Mouse (Mus musculus): ENCODE measurements around the gene Tnxb. TPM values are rescaled to one million over a fixed set of nuclear protein-coding genes. Genes with fewer than 3 reads are reported as not detected.

The Tnxb gene
- polyA plus RNA-seq, 1 experiment from 2014 or later = 0.14 TPM

DNA sequence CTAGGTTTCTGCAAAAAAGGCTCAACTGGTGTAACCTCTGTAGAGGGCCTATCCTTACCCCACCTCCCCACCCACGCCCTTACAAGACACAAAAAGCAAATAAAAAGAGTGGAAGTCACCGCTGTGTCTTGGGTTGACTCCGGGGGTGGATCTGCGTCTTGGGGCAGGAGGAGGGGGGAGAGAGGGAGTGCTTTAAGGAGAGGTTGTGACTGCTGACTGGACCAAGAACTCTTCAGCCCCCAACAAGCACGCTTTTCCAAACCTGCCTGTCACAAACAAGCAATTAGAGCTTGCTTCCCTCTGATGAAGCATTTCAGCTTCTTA is 41.7 kb upstream of the Tnxb start:
- 13% methylated on average over 5 of the region's 5 CpGs for whole genome bisulfite sequencing
- 0 out of 2 replicates have a peak, but pooled peaks cover 2% of the 10 kb centered on the region for H3K27me3 ChIP-seq (ENCODE audit: control insufficient read depth, insufficient read depth, low read depth, low read length)
- H3K4me2 ChIP-seq (ENCODE audit: low read length) = peak overlapping the region; percentile 92
- no peaks in the 10 kb centered on the region for H3K9me3 ChIP-seq (replicated peaks; ENCODE audit: control insufficient read depth, low read length, poor library complexity, severe bottlenecking)
- ATAC-seq = no peak
- H3K9ac ChIP-seq (ENCODE audit: low read depth, low read length) = peak overlapping the region; percentile 78
- no peaks in the 10 kb centered on the region for H3K36me3 ChIP-seq (ENCODE audit: control insufficient read depth, insufficient read depth, low read length)
- H3K4me1 ChIP-seq (ENCODE audit: control insufficient read depth, insufficient read depth, low read length) = peaks cover 46% of the 10 kb centered on the region
- peak overlapping the region; percentile 85 for H3K27ac ChIP-seq (ENCODE audit: low read length)
- peak overlapping the region; percentile 73 for H3K4me3 ChIP-seq (ENCODE audit: low read depth, low read length)

- H3K4me3 ChIP-seq (ENCODE audit: low read depth, low read length) = peak within 1 kb of the TSS; percentile 73
- 0 out of 2 replicates have a peak, but pooled peaks cover 2% of the 10 kb centered on the region for H3K27me3 ChIP-seq (ENCODE audit: control insufficient read depth, insufficient read depth, low read depth, low read length)
- H3K9ac ChIP-seq (ENCODE audit: low read depth, low read length) = peak within 1 kb of the TSS; percentile 78
- peak; percentile 38 for ATAC-seq
- H3K4me1 ChIP-seq (ENCODE audit: control insufficient read depth, insufficient read depth, low read length) = peaks cover 46% of the 10 kb centered on the region
- under 1% methylated on average over 16 of the region's 16 CpGs for WGBS
- H3K4me2 ChIP-seq (ENCODE audit: low read length) = peak within 1 kb of the TSS; percentile 92
- H3K36me3 ChIP-seq (ENCODE audit: control insufficient read depth, insufficient read depth, low read length) = no peaks in the 10 kb centered on the region
- no peaks in the 10 kb centered on the region for H3K9me3 ChIP-seq (replicated peaks; ENCODE audit: control insufficient read depth, low read length, poor library complexity, severe bottlenecking)
- H3K27ac ChIP-seq (ENCODE audit: low read length) = peak within 1 kb of the TSS; percentile 85
Observed at GRCm38 (mm10) chr17:34629221-34629751, 41.0 kb upstream of the Tnxb start, which contains the start of gene Prrt1. Gene Prrt1, plus strand, starts transcription at chr17:34629533.

DNA sequence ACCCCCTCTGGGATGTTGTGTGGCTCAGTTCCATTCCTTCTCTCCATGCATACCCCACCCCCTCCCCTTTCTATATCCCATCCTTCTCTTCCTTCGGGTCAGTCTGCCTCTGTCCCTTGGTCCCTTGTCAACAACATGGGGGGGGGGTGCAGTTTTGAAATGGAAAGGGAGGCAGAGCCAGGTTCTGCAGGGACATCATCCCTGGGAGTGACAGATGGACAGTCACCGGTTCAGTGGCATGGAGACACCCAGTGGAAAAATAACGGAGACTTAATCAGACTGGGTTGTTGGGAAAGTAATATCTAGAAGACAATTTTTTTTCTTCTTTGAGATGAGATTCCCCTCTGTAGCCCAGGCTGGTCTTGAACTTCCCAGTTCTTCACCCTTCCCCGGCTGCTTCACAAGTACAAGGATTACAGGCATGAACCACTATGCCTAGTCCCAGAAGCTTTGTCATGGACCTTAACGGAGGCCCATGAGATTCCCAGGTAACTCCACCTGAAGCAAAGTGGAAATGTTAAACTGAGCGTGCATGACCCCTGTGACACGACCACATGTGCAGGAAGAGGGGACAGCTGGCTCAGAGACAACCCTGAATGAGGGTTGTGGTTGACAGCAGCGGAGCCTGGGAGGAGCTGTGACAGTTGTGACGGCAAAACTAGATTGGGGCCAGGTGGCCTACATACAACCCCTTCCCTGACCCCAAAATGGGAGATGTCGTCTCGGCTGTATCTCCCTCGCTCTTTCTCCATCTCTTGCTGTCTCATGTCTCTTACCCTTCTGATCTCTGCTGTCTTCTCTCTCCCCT is 40.3 kb upstream of the Tnxb start:
- ATAC-seq = no peak
- 21% methylated on average over 12 of the region's 12 CpGs for WGBS
- Histone ChIP-seq H3K4me2 (ENCODE audit: low read length) (peak overlapping the region; percentile 92), H3K9ac (ENCODE audit: low read depth, low read length) (peak overlapping the region; percentile 78), H3K9me3 (replicated peaks; ENCODE audit: control insufficient read depth, low read length, poor library complexity, severe bottlenecking) (no peaks in the 10 kb centered on the region), H3K36me3 (ENCODE audit: control insufficient read depth, insufficient read depth, low read length) (no peaks in the 10 kb centered on the region), H3K4me3 (ENCODE audit: low read depth, low read length) (peak overlapping the region; percentile 73), H3K27ac (ENCODE audit: low read length) (peak overlapping the region; percentile 85), H3K27me3 (ENCODE audit: control insufficient read depth, insufficient read depth, low read depth, low read length) (0 out of 2 replicates have a peak, but pooled peaks cover 2% of the 10 kb centered on the region), H3K4me1 (ENCODE audit: control insufficient read depth, insufficient read depth, low read length) (peaks cover 46% of the 10 kb centered on the region)

- H3K27me3 ChIP-seq (ENCODE audit: control insufficient read depth, insufficient read depth, low read depth, low read length) = peaks cover 4% of the 10 kb centered on the region; the same call in 1 of the 2 replicates
- H3K4me1 ChIP-seq (ENCODE audit: control insufficient read depth, insufficient read depth, low read length) = peaks cover 44% of the 10 kb centered on the region
- H3K9ac ChIP-seq (ENCODE audit: low read depth, low read length) = peak overlapping the region; percentile 78
- no peaks in the 10 kb centered on the region for H3K36me3 ChIP-seq (ENCODE audit: control insufficient read depth, insufficient read depth, low read length)
- H3K27ac ChIP-seq (ENCODE audit: low read length) = no peak overlapping the region
- H3K4me2 ChIP-seq (ENCODE audit: low read length) = peak overlapping the region; percentile 92
- no peak for ATAC-seq
- 1% methylated on average over 47 of the region's 48 CpGs for WGBS
- H3K9me3 ChIP-seq (replicated peaks; ENCODE audit: control insufficient read depth, low read length, poor library complexity, severe bottlenecking) = no peaks in the 10 kb centered on the region
- peak overlapping the region; percentile 73 for H3K4me3 ChIP-seq (ENCODE audit: low read depth, low read length)
Observed at GRCm38 (mm10) chr17:34630761-34631301, 39.5 kb upstream of the Tnxb start.

DNA sequence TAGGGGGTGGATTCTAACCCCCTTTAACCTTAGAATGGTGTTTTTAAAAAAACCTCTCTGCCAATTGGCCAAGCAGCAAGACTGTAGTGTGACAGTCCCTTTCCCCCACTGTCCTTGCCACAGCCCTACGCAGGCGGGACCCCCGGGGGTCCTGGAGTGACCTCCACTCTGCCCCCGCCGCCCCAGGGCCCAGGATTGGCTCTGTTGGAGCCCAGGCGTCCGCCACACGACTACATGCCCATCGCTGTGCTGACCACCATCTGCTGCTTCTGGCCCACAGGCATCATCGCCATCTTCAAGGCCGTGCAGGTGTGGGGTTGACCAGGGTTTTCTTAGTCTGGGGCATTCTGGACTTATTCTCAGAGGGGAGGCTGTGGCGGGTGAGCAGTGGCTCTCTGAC is 38.7 kb upstream of the Tnxb start:
- Histone ChIP-seq H3K27ac (ENCODE audit: low read length) (no peak overlapping the region), H3K4me1 (ENCODE audit: control insufficient read depth, insufficient read depth, low read length) (peaks cover 37% of the 10 kb centered on the region), H3K4me2 (ENCODE audit: low read length) (peak overlapping the region; percentile 92), H3K9ac (ENCODE audit: low read depth, low read length) (peak overlapping the region; percentile 78), H3K4me3 (ENCODE audit: low read depth, low read length) (peak overlapping the region; percentile 73), H3K36me3 (ENCODE audit: control insufficient read depth, insufficient read depth, low read length) (no peaks in the 10 kb centered on the region), H3K9me3 (replicated peaks; ENCODE audit: control insufficient read depth, low read length, poor library complexity, severe bottlenecking) (no peaks in the 10 kb centered on the region), H3K27me3 (ENCODE audit: control insufficient read depth, insufficient read depth, low read depth, low read length) (peaks cover 4% of the 10 kb centered on the region; the same call in 1 of the 2 replicates)
- WGBS = 8% methylated on average over 12 of the region's 12 CpGs
- no peak for ATAC-seq

GRCm38 (mm10) chr17:34632261-34632691 is 38.1 kb upstream of the Tnxb start:
- Histone ChIP-seq H3K36me3 (ENCODE audit: control insufficient read depth, insufficient read depth, low read length) (no peaks in the 10 kb centered on the region), H3K4me3 (ENCODE audit: low read depth, low read length) (peak overlapping the region; percentile 73), H3K27ac (ENCODE audit: low read length) (no peak overlapping the region), H3K4me2 (ENCODE audit: low read length) (peak overlapping the region; percentile 92), H3K9me3 (replicated peaks; ENCODE audit: control insufficient read depth, low read length, poor library complexity, severe bottlenecking) (no peaks in the 10 kb centered on the region), H3K27me3 (ENCODE audit: control insufficient read depth, insufficient read depth, low read depth, low read length) (peaks cover 4% of the 10 kb centered on the region; the same call in 1 of the 2 replicates), H3K9ac (ENCODE audit: low read depth, low read length) (peak overlapping the region; percentile 78), H3K4me1 (ENCODE audit: control insufficient read depth, insufficient read depth, low read length) (peaks cover 37% of the 10 kb centered on the region)
- 2% methylated on average over 26 of the region's 26 CpGs for WGBS
- ATAC-seq = no peak

DNA sequence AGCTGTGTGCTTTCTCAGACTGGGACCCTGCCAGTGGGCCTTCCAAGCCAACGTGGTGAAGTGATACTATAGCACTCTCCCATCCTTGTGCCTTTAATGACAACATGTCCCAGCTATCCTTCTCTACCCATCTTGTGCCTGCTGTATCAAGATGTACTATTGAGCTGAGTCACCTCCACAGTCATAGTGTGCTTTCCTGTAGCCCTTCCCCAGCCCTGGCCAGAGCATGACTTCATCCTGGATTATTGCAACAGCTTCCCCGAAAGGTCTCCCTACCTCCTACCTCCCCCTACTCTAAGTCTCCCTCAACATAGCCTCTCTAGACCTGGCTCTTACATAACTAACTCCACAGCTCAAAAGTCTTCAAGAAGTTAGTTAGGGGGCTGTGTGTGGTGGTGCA is 34.7 kb upstream of the Tnxb start:
- 82% methylated on average over 2 of the region's 2 CpGs for WGBS
- Histone ChIP-seq H3K9ac (ENCODE audit: low read depth, low read length) (no peak overlapping the region), H3K27me3 (ENCODE audit: control insufficient read depth, insufficient read depth, low read depth, low read length) (peaks cover 6% of the 10 kb centered on the region; the same call in 1 of the 2 replicates), H3K4me2 (ENCODE audit: low read length) (no peak overlapping the region), H3K27ac (ENCODE audit: low read length) (no peak overlapping the region), H3K4me1 (ENCODE audit: control insufficient read depth, insufficient read depth, low read length) (peaks cover 13% of the 10 kb centered on the region), H3K4me3 (ENCODE audit: low read depth, low read length) (no peak overlapping the region), H3K36me3 (ENCODE audit: control insufficient read depth, insufficient read depth, low read length) (no peaks in the 10 kb centered on the region), H3K9me3 (replicated peaks; ENCODE audit: control insufficient read depth, low read length, poor library complexity, severe bottlenecking) (no peaks in the 10 kb centered on the region)
- no peak for ATAC-seq

- H3K27ac ChIP-seq (ENCODE audit: low read length) = no peak overlapping the region
- peaks cover 4% of the 10 kb centered on the region; the same call in 1 of the 2 replicates for H3K27me3 ChIP-seq (ENCODE audit: control insufficient read depth, insufficient read depth, low read depth, low read length)
- H3K36me3 ChIP-seq (ENCODE audit: control insufficient read depth, insufficient read depth, low read length) = no peaks in the 10 kb centered on the region
- no peak overlapping the region for H3K4me3 ChIP-seq (ENCODE audit: low read depth, low read length)
- no peak overlapping the region for H3K4me2 ChIP-seq (ENCODE audit: low read length)
- no peak overlapping the region for H3K9ac ChIP-seq (ENCODE audit: low read depth, low read length)
- no peaks in the 10 kb centered on the region for H3K4me1 ChIP-seq (ENCODE audit: control insufficient read depth, insufficient read depth, low read length)
- WGBS = 75% methylated on average over 3 of the region's 3 CpGs
- no peaks in the 10 kb centered on the region for H3K9me3 ChIP-seq (replicated peaks; ENCODE audit: control insufficient read depth, low read length, poor library complexity, severe bottlenecking)
- ATAC-seq = no peak
Observed at GRCm38 (mm10) chr17:34637459-34637858, 32.9 kb upstream of the Tnxb start.

Measured in midbrain, embryonic 16.5 days (tissue).